Mouse (Mus musculus): ENCODE measurements around the gene Fam169b.

DNA sequence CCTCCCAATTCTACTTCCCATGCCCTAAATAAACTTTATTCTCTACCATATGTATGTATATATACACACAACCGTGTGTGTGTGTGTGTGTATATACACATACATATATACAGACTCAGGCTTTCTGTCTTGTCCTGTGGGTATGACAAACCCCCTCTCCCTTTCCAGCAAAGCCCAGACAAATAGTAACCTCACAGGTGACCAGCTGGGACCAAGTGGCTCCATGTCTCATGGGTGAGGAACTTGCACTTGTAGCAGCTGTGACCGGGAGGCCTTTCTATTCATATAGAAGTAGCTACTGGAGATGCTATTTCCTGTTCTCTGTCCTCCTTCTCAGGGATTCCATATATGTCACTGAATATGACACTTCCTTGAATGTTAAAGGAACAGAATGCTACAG is 13.9 kb downstream of the Fam169b start:
- TF ChIP-seq POLR2A (IDR thresholded peaks at IDR 0.05; ENCODE audit: insufficient read depth, low read depth, low read length), result no peak
- TF ChIP-seq CTCF (IDR thresholded peaks at IDR 0.05), result no peak

Measured in heart, adult 2 months (tissue).